Mouse (Mus musculus): ENCODE measurements around the gene Cd207. TPM values are rescaled to one million over a fixed set of nuclear protein-coding genes. Genes with fewer than 3 reads are reported as not detected.

Cd207 gene
- polyA plus RNA-seq (2017; shearing (Covaris generic)) = not detected

GRCm38 (mm10) chr6:83677757-83678156 lies at the start of gene Cd207:
TSS of gene Cd207 (minus strand) at chr6:83677857.

GRCm38 (mm10) chr6:83711067-83711675 lies 33.5 kb upstream of the Cd207 start, which contains the start of gene Vax2:
TSS of gene Vax2 (plus strand) at chr6:83711264.

GRCm38 (mm10) chr6:83656087-83656486 lies 21.6 kb downstream of the Cd207 start, which contains the start of gene Clec4f:
TSS of gene Clec4f (minus strand) at chr6:83656187.

Other genes with a start within 250 kb of the Cd207 start
- gene Tet3, start 218.8 kb downstream of the Cd207 start, polyA plus RNA-seq (2017; shearing (Covaris generic)) = 10 to 100 TPM; 45.8 to 52.3 TPM
- 10 to 100 TPM; 88.8 to 89.1 TPM for gene Dguok, start 170.9 kb downstream of the Cd207 start, polyA plus RNA-seq (2017; shearing (Covaris generic))
- 10 to 100 TPM; 16.3 to 18.2 TPM for gene Actg2, start 141.6 kb downstream of the Cd207 start, polyA plus RNA-seq (2017; shearing (Covaris generic))
- gene Stambp, start 105.1 kb downstream of the Cd207 start, polyA plus RNA-seq (2017; shearing (Covaris generic)) = 10 to 100 TPM; 26.0 to 33.6 TPM
- under 1 TPM in 1 of 2 experiments, not detected in 1; 0.14 TPM for gene Clec4f, start 21.7 kb downstream of the Cd207 start, polyA plus RNA-seq (2017; shearing (Covaris generic))
- 1 to 10 TPM in 1 of 2 experiments, under 1 TPM in 1; 0.79 to 5.5 TPM for gene Vax2, start 33.4 kb upstream of the Cd207 start, polyA plus RNA-seq (2017; shearing (Covaris generic))
- gene Atp6v1b1, start 65.1 kb upstream of the Cd207 start, polyA plus RNA-seq (2017; shearing (Covaris generic)) = not detected
- not detected for gene Ankrd53, start 84.8 kb upstream of the Cd207 start, polyA plus RNA-seq (2017; shearing (Covaris generic))
- 100 to 1,000 TPM in 1 of 2 experiments, 10 to 100 TPM in 1; 91.3 to 113 TPM for gene Tex261, start 98.0 kb upstream of the Cd207 start, polyA plus RNA-seq (2017; shearing (Covaris generic))
- gene Nagk, start 117.1 kb upstream of the Cd207 start, polyA plus RNA-seq (2017; shearing (Covaris generic)) = 10 to 100 TPM; 17.5 to 19.9 TPM
- gene Paip2b, start 153.9 kb upstream of the Cd207 start, polyA plus RNA-seq (2017; shearing (Covaris generic)) = 10 to 100 TPM; 24.1 to 28.0 TPM
- gene Zfp638, start 189.3 kb upstream of the Cd207 start, polyA plus RNA-seq (2017; shearing (Covaris generic)) = 10 to 100 TPM; 89.9 to 91.3 TPM